In genomic region chr1:65761141-65761540, GRCm38 (mm10) we compare ENCODE assay signal across 27 mouse cellular contexts.
DNase-seq lines count a peak whose midpoint lies in the region; ATAC-seq lines count a peak whose summit lies in the region.
"Had no signal": no experiment of that assay in that cellular context is flagged by ENCODE, and none has a peak within 500 bp of the region (broad histone marks: within the 10 kb centered on the region; RNA-seq: fewer than 3 reads in every experiment).

No protein-coding gene starts in this region.

- no peak for DNase-seq in cerebellum, adult 11-12 months
- DNase-seq in forebrain, embryonic 14.5 days (ENCODE audit: low spot score) = peak; percentile 16
- no peak for DNase-seq in forebrain, embryonic 10.5 days (ENCODE audit: extremely low spot score, low spot score)
- DNase-seq in midbrain, embryonic 14.5 days = peak; percentile 30
- peak; percentile 20 for DNase-seq in embryonic facial prominence, embryonic 14.5 days (ENCODE audit: low spot score)
- DNase-seq: adrenal gland, adult 8-10 months; cerebellum, adult 8-10 months; gastrocnemius, postnatal 10 days; heart, postnatal 4 days; layer of hippocampus, adult 9-11 months; lung, postnatal 36 days; right cerebral cortex, postnatal 25 days; thymus, adult 18-20 months; thymus, postnatal 36 days had no signal

- no peak overlapping the region for H3K27ac ChIP-seq in forebrain, embryonic 14.5 days (ENCODE audit: low read depth, low read length)
- H3K27ac ChIP-seq in forebrain, embryonic 10.5 days = no peak overlapping the region
- no peak overlapping the region for H3K27ac ChIP-seq in midbrain, embryonic 14.5 days (replicated peaks; ENCODE audit: low read depth, low read length)
- no peak overlapping the region for H3K27ac ChIP-seq in midbrain, embryonic 15.5 days
- no peak overlapping the region for H3K27ac ChIP-seq in embryonic facial prominence, embryonic 14.5 days (replicated peaks; ENCODE audit: low read depth, low read length)
- H3K27ac ChIP-seq: embryonic facial prominence, embryonic 15.5 days; heart, embryonic 10.5 days; hindbrain, embryonic 15.5 days; intestine, embryonic 15.5 days; left cerebral cortex, adult 2 months; limb, embryonic 15.5 days; liver, embryonic 14.5 days; lung, embryonic 15.5 days; neural tube, embryonic 15.5 days had no signal

- no peaks in the 10 kb centered on the region for H3K4me1 ChIP-seq in forebrain, embryonic 14.5 days (ENCODE audit: control insufficient read depth, insufficient read depth, low read length)
- no peaks in the 10 kb centered on the region for H3K4me1 ChIP-seq in forebrain, embryonic 10.5 days
- no peaks in the 10 kb centered on the region for H3K4me1 ChIP-seq in midbrain, embryonic 14.5 days (ENCODE audit: control insufficient read depth, insufficient read depth, low read length)
- H3K4me1 ChIP-seq in midbrain, embryonic 15.5 days = no peaks in the 10 kb centered on the region
- H3K4me1 ChIP-seq in embryonic facial prominence, embryonic 14.5 days (ENCODE audit: control insufficient read depth, insufficient read depth, low read length) = no peaks in the 10 kb centered on the region
- H3K4me1 ChIP-seq: embryonic facial prominence, embryonic 15.5 days; heart, embryonic 10.5 days; hindbrain, embryonic 15.5 days; intestine, embryonic 15.5 days; limb, embryonic 15.5 days; lung, embryonic 15.5 days; neural tube, embryonic 15.5 days had no signal

- 0 out of 2 replicates have a peak, but pooled peaks have one; percentile 31 for ATAC-seq in cerebellum, adult (ENCODE audit: insufficient number of reproducible peaks, low FRiP score, low TSS enrichment)
- no peak for ATAC-seq in forebrain, embryonic 14.5 days
- ATAC-seq in midbrain, embryonic 14.5 days (ENCODE audit: low FRiP score, low TSS enrichment) = no peak
- ATAC-seq in midbrain, embryonic 15.5 days (replicated peaks) = no peak
- no peak for ATAC-seq in embryonic facial prominence, embryonic 14.5 days (ENCODE audit: low read depth)
- ATAC-seq: activated CD4-positive, CD25-positive, alpha-beta regulatory T cell, adult 4 months; forebrain, embryonic 16.5 days; intestine, embryonic 15.5 days had no signal

- no peaks in the 10 kb centered on the region for H3K27me3 ChIP-seq in forebrain, embryonic 14.5 days (replicated peaks; ENCODE audit: control insufficient read depth, insufficient read depth, low read length)
- no peaks in the 10 kb centered on the region for H3K27me3 ChIP-seq in forebrain, embryonic 10.5 days (ENCODE audit: poor library complexity, severe bottlenecking)
- H3K27me3 ChIP-seq in midbrain, embryonic 14.5 days (ENCODE audit: control insufficient read depth, insufficient read depth, low read length) = no peaks in the 10 kb centered on the region
- no peaks in the 10 kb centered on the region for H3K27me3 ChIP-seq in midbrain, embryonic 15.5 days (replicated peaks)
- no peaks in the 10 kb centered on the region for H3K27me3 ChIP-seq in embryonic facial prominence, embryonic 14.5 days (replicated peaks; ENCODE audit: control insufficient read depth, insufficient read depth, low read length)
- H3K27me3 ChIP-seq: embryonic facial prominence, embryonic 15.5 days; hindbrain, embryonic 15.5 days; intestine, embryonic 15.5 days; limb, embryonic 15.5 days; lung, embryonic 15.5 days; neural tube, embryonic 15.5 days had no signal

- WGBS in forebrain, embryonic 14.5 days = 71% methylated on average over 2 of the region's 2 CpGs
- 73% methylated on average over 2 of the region's 2 CpGs for WGBS in forebrain, embryonic 10.5 days
- WGBS in midbrain, embryonic 14.5 days = 62% methylated on average over 2 of the region's 2 CpGs
- WGBS in midbrain, embryonic 15.5 days = 66% methylated on average over 2 of the region's 2 CpGs
- 28% methylated on average over 2 of the region's 2 CpGs for WGBS in embryonic facial prominence, embryonic 14.5 days

- H3K9ac ChIP-seq in forebrain, embryonic 14.5 days (ENCODE audit: low read length) = no peak overlapping the region
- H3K9ac ChIP-seq in midbrain, embryonic 14.5 days (replicated peaks; ENCODE audit: low read length) = no peak overlapping the region
- H3K9ac ChIP-seq in midbrain, embryonic 15.5 days = no peak overlapping the region
- no peak overlapping the region for H3K9ac ChIP-seq in embryonic facial prominence, embryonic 14.5 days (ENCODE audit: low read depth, low read length)
- H3K9ac ChIP-seq: embryonic facial prominence, embryonic 15.5 days; hindbrain, embryonic 15.5 days; intestine, embryonic 15.5 days; limb, embryonic 15.5 days; liver, embryonic 14.5 days; lung, embryonic 15.5 days; neural tube, embryonic 15.5 days had no signal

- no peak overlapping the region for H3K4me3 ChIP-seq in forebrain, embryonic 14.5 days (ENCODE audit: low read depth, low read length)
- H3K4me3 ChIP-seq in forebrain, embryonic 10.5 days = no peak overlapping the region
- H3K4me3 ChIP-seq in midbrain, embryonic 14.5 days (replicated peaks; ENCODE audit: low read depth, low read length) = no peak overlapping the region
- H3K4me3 ChIP-seq in midbrain, embryonic 15.5 days = no peak overlapping the region
- no peak overlapping the region for H3K4me3 ChIP-seq in embryonic facial prominence, embryonic 14.5 days (ENCODE audit: low read depth, low read length)
- H3K4me3 ChIP-seq: embryonic facial prominence, embryonic 15.5 days; heart, embryonic 10.5 days; hindbrain, embryonic 15.5 days; intestine, embryonic 15.5 days; left cerebral cortex, adult 2 months; limb, embryonic 15.5 days; lung, embryonic 15.5 days; neural tube, embryonic 15.5 days had no signal

- no peaks in the 10 kb centered on the region for H3K9me3 ChIP-seq in forebrain, embryonic 14.5 days (replicated peaks; ENCODE audit: control insufficient read depth, low read length)
- no peaks in the 10 kb centered on the region for H3K9me3 ChIP-seq in forebrain, embryonic 10.5 days
- H3K9me3 ChIP-seq in midbrain, embryonic 14.5 days (ENCODE audit: control insufficient read depth, low read length) = no peaks in the 10 kb centered on the region
- no peaks in the 10 kb centered on the region for H3K9me3 ChIP-seq in midbrain, embryonic 15.5 days
- H3K9me3 ChIP-seq in embryonic facial prominence, embryonic 14.5 days (ENCODE audit: control insufficient read depth, low read length) = no peaks in the 10 kb centered on the region
- H3K9me3 ChIP-seq: embryonic facial prominence, embryonic 15.5 days; heart, embryonic 10.5 days; hindbrain, embryonic 15.5 days; intestine, embryonic 15.5 days; limb, embryonic 15.5 days; lung, embryonic 15.5 days; neural tube, embryonic 15.5 days had no signal

- no peak overlapping the region for H3K4me2 ChIP-seq in forebrain, embryonic 14.5 days (ENCODE audit: low read length)
- no peak overlapping the region for H3K4me2 ChIP-seq in midbrain, embryonic 14.5 days (ENCODE audit: low read length)
- H3K4me2 ChIP-seq in midbrain, embryonic 15.5 days = no peak overlapping the region
- H3K4me2 ChIP-seq in embryonic facial prominence, embryonic 14.5 days (ENCODE audit: low read depth, low read length) = no peak overlapping the region
- H3K4me2 ChIP-seq: embryonic facial prominence, embryonic 15.5 days; hindbrain, embryonic 15.5 days; intestine, embryonic 15.5 days; limb, embryonic 15.5 days; lung, embryonic 15.5 days; neural tube, embryonic 15.5 days had no signal

- no peaks in the 10 kb centered on the region for H3K36me3 ChIP-seq in forebrain, embryonic 14.5 days (ENCODE audit: control insufficient read depth, insufficient read depth, low read length)
- H3K36me3 ChIP-seq in forebrain, embryonic 10.5 days (replicated peaks) = no peaks in the 10 kb centered on the region
- no peaks in the 10 kb centered on the region for H3K36me3 ChIP-seq in midbrain, embryonic 14.5 days (ENCODE audit: control insufficient read depth, insufficient read depth, low read length)
- H3K36me3 ChIP-seq in midbrain, embryonic 15.5 days (replicated peaks) = no peaks in the 10 kb centered on the region
- H3K36me3 ChIP-seq in embryonic facial prominence, embryonic 14.5 days (ENCODE audit: control insufficient read depth, insufficient read depth, low read length) = no peaks in the 10 kb centered on the region
- H3K36me3 ChIP-seq: embryonic facial prominence, embryonic 15.5 days; heart, embryonic 10.5 days; hindbrain, embryonic 15.5 days; intestine, embryonic 15.5 days; limb, embryonic 15.5 days; lung, embryonic 15.5 days; neural tube, embryonic 15.5 days had no signal

Comparison
In these comparisons a context has a peak if more than half of its experiments do, and no peak if none do; other contexts are left out.
1. DNase-seq: peak in forebrain, embryonic 14.5 days (single experiment), midbrain, embryonic 14.5 days (single experiment) and embryonic facial prominence, embryonic 14.5 days (single experiment); none in cerebellum, adult 11-12 months (single experiment) and forebrain, embryonic 10.5 days (single experiment).